Mouse (Mus musculus) hindbrain, embryonic 12.5 days (tissue): Measurements from ENCODE around the gene Hcrt. TPM values are rescaled to one million over a fixed set of nuclear protein-coding genes. Genes with fewer than 3 reads are reported as not detected.

Experiments
- ATAC-seq: fragments of 200-750 bp; cut with Nextera tagmentation; 2 replicates; pipeline ENCODE4 v1.8.0; 2017; ENCODE audit warnings: moderate TSS enrichment; ENCODE audit not compliant: low FRiP score
- H3K27ac ChIP-seq: fragments of 300-500 bp; sonication (generic); 2 replicates; pipeline ENCODE4 v1.5.1; 2016; ENCODE audit warnings: mild to moderate bottlenecking
- H3K27me3 ChIP-seq: fragments of 300-500 bp; sonication (generic); 2 replicates; pipeline ENCODE4 v1.6.1; 2016; ENCODE audit warnings: mild to moderate bottlenecking
- H3K36me3 ChIP-seq: fragments of 300-500 bp; sonication (generic); 2 replicates; pipeline ENCODE4 v1.6.1; 2016; ENCODE audit warnings: mild to moderate bottlenecking
- H3K4me1 ChIP-seq: fragments of 300-500 bp; sonication (generic); 2 replicates; pipeline ENCODE4 v1.6.1; 2016
- H3K4me2 ChIP-seq: fragments of 300-500 bp; sonication (generic); replicated peaks from 2 replicates; pipeline ENCODE4 v1.6.1; 2016; ENCODE audit warnings: mild to moderate bottlenecking
- H3K4me3 ChIP-seq: fragments of 300-500 bp; sonication (generic); 2 replicates; pipeline ENCODE4 v1.5.1; 2016; ENCODE audit warnings: mild to moderate bottlenecking
- H3K9ac ChIP-seq: fragments of 300-500 bp; sonication (generic); 2 replicates; pipeline ENCODE4 v1.6.1; 2016; ENCODE audit warnings: mild to moderate bottlenecking, moderate library complexity
- H3K9me3 ChIP-seq: fragments of 300-500 bp; sonication (generic); replicated peaks from 2 replicates; pipeline ENCODE4 v1.6.1; 2016; ENCODE audit warnings: mild to moderate bottlenecking
- WGBS: fragments of 180-500 bp; shearing (Covaris S2); methylation state at CpG from one replicate; pipeline ENCODE4 v1.1.7; 2016; 5-methylcytosine and 5-hydroxymethylcytosine counted together
- polyA plus RNA-seq: library from polyadenylated mRNA; unstranded; fragments of >200 nt; fragmentation: Nextera tagmentation; extraction: Ambion mirVana; gene quantifications from 2 replicates; pipeline ENCODE4 v1.2.1, GENCODE M21; 2016

The Hcrt gene
- polyA plus RNA-seq, 1 experiment from 2014 or later = not detected

GRCm38 (mm10) chr11:100728601-100729000 is 34.1 kb downstream of the Hcrt start:
- H3K9ac ChIP-seq = no peak overlapping the region
- H3K36me3 ChIP-seq = peaks cover 21% of the 10 kb centered on the region
- no peak overlapping the region for H3K27ac ChIP-seq
- no peaks in the 10 kb centered on the region for H3K27me3 ChIP-seq
- no peaks in the 10 kb centered on the region for H3K9me3 ChIP-seq
- ATAC-seq = no peak
- 87% methylated on average over 6 of the region's 6 CpGs for WGBS
- no peak overlapping the region for H3K4me3 ChIP-seq
- no peak overlapping the region for H3K4me2 ChIP-seq
- H3K4me1 ChIP-seq = peaks cover 6% of the 10 kb centered on the region

GRCm38 (mm10) chr11:100727201-100727600 is 35.5 kb downstream of the Hcrt start:
- no peak for ATAC-seq
- no peaks in the 10 kb centered on the region for H3K9me3 ChIP-seq
- H3K4me3 ChIP-seq = no peak overlapping the region
- no peak overlapping the region for H3K4me2 ChIP-seq
- no peak overlapping the region for H3K27ac ChIP-seq
- no peak overlapping the region for H3K9ac ChIP-seq
- peaks cover 10% of the 10 kb centered on the region for H3K4me1 ChIP-seq
- H3K27me3 ChIP-seq = no peaks in the 10 kb centered on the region
- WGBS = 93% methylated on average over 3 of the region's 3 CpGs
- peaks cover 10% of the 10 kb centered on the region for H3K36me3 ChIP-seq

GRCm38 (mm10) chr11:100724919-100725512 is 37.7 kb downstream of the Hcrt start:
- no peaks in the 10 kb centered on the region for H3K27me3 ChIP-seq
- no peaks in the 10 kb centered on the region for H3K9me3 ChIP-seq
- peaks cover 17% of the 10 kb centered on the region for H3K4me1 ChIP-seq
- no peak overlapping the region for H3K27ac ChIP-seq
- H3K4me2 ChIP-seq = no peak overlapping the region
- H3K36me3 ChIP-seq = peaks cover 10% of the 10 kb centered on the region
- 51% methylated on average over 5 of the region's 5 CpGs for WGBS
- no peak overlapping the region for H3K9ac ChIP-seq
- ATAC-seq = no peak
- H3K4me3 ChIP-seq = no peak overlapping the region

GRCm38 (mm10) chr11:100722493-100723028 is 40.2 kb downstream of the Hcrt start:
- WGBS = 70% methylated on average over 2 of the region's 2 CpGs
- peaks cover 17% of the 10 kb centered on the region for H3K4me1 ChIP-seq

GRCm38 (mm10) chr11:100721776-100722492 is 40.8 kb downstream of the Hcrt start:
- H3K27me3 ChIP-seq = no peaks in the 10 kb centered on the region
- no peak overlapping the region for H3K4me3 ChIP-seq
- no peak overlapping the region; the same call in 1 of the 2 replicates for H3K27ac ChIP-seq
- ATAC-seq = no peak
- no peak overlapping the region for H3K4me2 ChIP-seq
- no peak overlapping the region for H3K9ac ChIP-seq
- H3K36me3 ChIP-seq = peaks cover 28% of the 10 kb centered on the region
- H3K9me3 ChIP-seq = no peaks in the 10 kb centered on the region
- 75% methylated on average over 8 of the region's 8 CpGs for WGBS
- H3K4me1 ChIP-seq = peaks cover 17% of the 10 kb centered on the region

More at GRCm38 (mm10) chr11:100722493-100723028, 40.2 kb downstream of the Hcrt start:
- Histone ChIP-seq H3K27me3 (no peaks in the 10 kb centered on the region), H3K4me2 (no peak overlapping the region), H3K36me3 (peaks cover 22% of the 10 kb centered on the region), H3K9me3 (no peaks in the 10 kb centered on the region), H3K9ac (no peak overlapping the region), H3K27ac (no peak overlapping the region), H3K4me3 (no peak overlapping the region)
- no peak for ATAC-seq

GRCm38 (mm10) chr11:100721254-100721653 is 41.5 kb downstream of the Hcrt start:
- H3K9ac ChIP-seq = no peak overlapping the region
- no peaks in the 10 kb centered on the region for H3K27me3 ChIP-seq
- H3K27ac ChIP-seq = peak overlapping the region; percentile 46
- H3K4me2 ChIP-seq = no peak overlapping the region
- WGBS = 74% methylated on average over 4 of the region's 4 CpGs
- no peak for ATAC-seq
- H3K4me1 ChIP-seq = peaks cover 17% of the 10 kb centered on the region
- no peaks in the 10 kb centered on the region for H3K9me3 ChIP-seq
- peaks cover 35% of the 10 kb centered on the region for H3K36me3 ChIP-seq
- H3K4me3 ChIP-seq = no peak overlapping the region

GRCm38 (mm10) chr11:100720345-100720744 is 42.4 kb downstream of the Hcrt start:
- 80% methylated on average over 5 of the region's 5 CpGs for WGBS
- ATAC-seq = no peak
- no peaks in the 10 kb centered on the region for H3K9me3 ChIP-seq
- H3K36me3 ChIP-seq = peaks cover 44% of the 10 kb centered on the region
- H3K27ac ChIP-seq = no peak overlapping the region
- no peak overlapping the region for H3K4me3 ChIP-seq
- no peaks in the 10 kb centered on the region for H3K27me3 ChIP-seq
- no peak overlapping the region for H3K4me2 ChIP-seq
- H3K4me1 ChIP-seq = peaks cover 16% of the 10 kb centered on the region
- no peak overlapping the region for H3K9ac ChIP-seq

GRCm38 (mm10) chr11:100719893-100720292 is 42.8 kb downstream of the Hcrt start:
- peaks cover 13% of the 10 kb centered on the region for H3K4me1 ChIP-seq
- 83% methylated on average over 11 of the region's 11 CpGs for WGBS
- ATAC-seq = no peak
- no peak overlapping the region for H3K4me2 ChIP-seq
- H3K9me3 ChIP-seq = no peaks in the 10 kb centered on the region
- no peak overlapping the region for H3K4me3 ChIP-seq
- peaks cover 44% of the 10 kb centered on the region for H3K36me3 ChIP-seq
- no peaks in the 10 kb centered on the region for H3K27me3 ChIP-seq
- H3K27ac ChIP-seq = no peak overlapping the region
- H3K9ac ChIP-seq = no peak overlapping the region

- no peak overlapping the region for H3K27ac ChIP-seq
- 80% methylated on average over 3 of the region's 3 CpGs for WGBS
- H3K9ac ChIP-seq = no peak overlapping the region
- no peak overlapping the region for H3K4me2 ChIP-seq
- H3K4me1 ChIP-seq = peaks cover 16% of the 10 kb centered on the region
- no peaks in the 10 kb centered on the region for H3K9me3 ChIP-seq
- no peaks in the 10 kb centered on the region for H3K27me3 ChIP-seq
- no peak overlapping the region for H3K4me3 ChIP-seq
- peaks cover 44% of the 10 kb centered on the region for H3K36me3 ChIP-seq
- no peak for ATAC-seq
Observed at GRCm38 (mm10) chr11:100719312-100719711, 43.4 kb downstream of the Hcrt start.

- Histone ChIP-seq H3K27ac (no peak overlapping the region), H3K27me3 (peaks cover 4% of the 10 kb centered on the region; the same call in 1 of the 2 replicates), H3K4me2 (no peak overlapping the region), H3K9me3 (no peaks in the 10 kb centered on the region), H3K9ac (no peak overlapping the region), H3K36me3 (peaks cover 44% of the 10 kb centered on the region), H3K4me3 (no peak overlapping the region), H3K4me1 (peaks cover 20% of the 10 kb centered on the region)
- WGBS = 95% methylated on average over 4 of the region's 4 CpGs
- ATAC-seq = no peak
Observed at GRCm38 (mm10) chr11:100718866-100719265, 43.9 kb downstream of the Hcrt start.

GRCm38 (mm10) chr11:100718462-100718861 is 44.3 kb downstream of the Hcrt start:
- WGBS = 96% methylated on average over 7 of the region's 7 CpGs
- Histone ChIP-seq H3K27ac (no peak overlapping the region), H3K36me3 (peaks cover 44% of the 10 kb centered on the region)

GRCm38 (mm10) chr11:100716649-100717048 is 46.1 kb downstream of the Hcrt start:
- H3K4me2 ChIP-seq = no peak overlapping the region
- H3K9me3 ChIP-seq = no peaks in the 10 kb centered on the region
- no peak overlapping the region for H3K4me3 ChIP-seq
- peaks cover 44% of the 10 kb centered on the region for H3K36me3 ChIP-seq
- H3K27ac ChIP-seq = no peak overlapping the region
- H3K4me1 ChIP-seq = peaks cover 26% of the 10 kb centered on the region
- 80% methylated on average over 3 of the region's 3 CpGs for WGBS
- peaks cover 5% of the 10 kb centered on the region; the same call in 1 of the 2 replicates for H3K27me3 ChIP-seq
- H3K9ac ChIP-seq = no peak overlapping the region
- no peak for ATAC-seq

More at GRCm38 (mm10) chr11:100718462-100718861, 44.3 kb downstream of the Hcrt start:
- Histone ChIP-seq H3K4me1 (peaks cover 24% of the 10 kb centered on the region), H3K9ac (no peak overlapping the region), H3K27me3 (peaks cover 5% of the 10 kb centered on the region; the same call in 1 of the 2 replicates), H3K4me2 (no peak overlapping the region), H3K9me3 (no peaks in the 10 kb centered on the region), H3K4me3 (no peak overlapping the region)
- ATAC-seq = no peak
